Mouse (Mus musculus) kidney, embryonic 16.5 days (tissue): ENCODE data around the gene Vmn1r55. TPM values are rescaled to one million over a fixed set of nuclear protein-coding genes. Genes with fewer than 3 reads are reported as not detected.
"Not testable (repeated sequence)": the region's sequence is repeated elsewhere in the genome, so short reads cannot be mapped to it uniquely, and the experiment has no call there.

Experiments
- ATAC-seq: fragments of 200-750 bp; cut with Nextera tagmentation; 2 replicates; pipeline ENCODE4 v1.8.0; 2017; ENCODE audit warnings: moderate TSS enrichment; ENCODE audit not compliant: low FRiP score, low TSS enrichment
- H3K27ac ChIP-seq: fragments of 300-500 bp; sonication (generic); 2 replicates; pipeline ENCODE4 v1.5.1; 2014; ENCODE audit warnings: low read length
- H3K27me3 ChIP-seq: fragments of 300-500 bp; sonication (generic); 2 replicates; pipeline ENCODE4 v1.6.1; 2014; ENCODE audit warnings: low read length, control low read depth, mixed read lengths; ENCODE audit not compliant: insufficient read depth
- H3K36me3 ChIP-seq: fragments of 300-500 bp; sonication (generic); 2 replicates; pipeline ENCODE4 v1.6.1; 2014; ENCODE audit warnings: low read length, control low read depth, mixed read lengths; ENCODE audit not compliant: insufficient read depth
- H3K4me1 ChIP-seq: fragments of 300-500 bp; sonication (generic); 2 replicates; pipeline ENCODE4 v1.6.1; 2014; ENCODE audit warnings: low read length, control low read depth, mixed read lengths; ENCODE audit not compliant: insufficient read depth
- H3K4me2 ChIP-seq: fragments of 300-500 bp; sonication (generic); replicated peaks from 2 replicates; pipeline ENCODE4 v1.6.1; 2014; ENCODE audit warnings: low read depth, low read length
- H3K4me3 ChIP-seq: fragments of 300-500 bp; sonication (generic); 2 replicates; pipeline ENCODE4 v1.5.1; 2014; ENCODE audit warnings: mild to moderate bottlenecking, low read length
- H3K9ac ChIP-seq: fragments of 300-500 bp; sonication (generic); replicated peaks from 2 replicates; pipeline ENCODE4 v1.6.1; 2014; ENCODE audit warnings: low read length
- H3K9me3 ChIP-seq: fragments of 300-500 bp; sonication (generic); 2 replicates; pipeline ENCODE4 v1.6.1; 2016; ENCODE audit warnings: low read length, control low read depth
- WGBS: fragments of 180-500 bp; shearing (Covaris S2); extraction: QIAGEN DNeasy Blood & Tissue Kit; methylation state at CpG from one replicate; pipeline ENCODE4 v1.1.7; 2014; 5-methylcytosine and 5-hydroxymethylcytosine counted together
- polyA plus RNA-seq: library from polyadenylated mRNA; unstranded; fragments of >200 nt; fragmentation: Nextera tagmentation; extraction: Ambion mirVana; gene quantifications from 2 replicates; pipeline ENCODE4 v1.2.1, GENCODE M21; 2015

The Vmn1r55 gene
- not detected in 2 replicates for polyA plus RNA-seq

- H3K9ac ChIP-seq, H3K4me1 ChIP-seq, H3K27ac ChIP-seq, H3K36me3 ChIP-seq, H3K4me3 ChIP-seq, H3K4me2 ChIP-seq, H3K9me3 ChIP-seq, ATAC-seq, H3K27me3 ChIP-seq: not testable (repeated sequence)
Measured at GRCm38 (mm10) chr7:5149570-5149969, at the start of gene Vmn1r55. Vmn1r55 (minus strand) TSS chr7:5149670.

- ATAC-seq, H3K4me1 ChIP-seq, H3K9me3 ChIP-seq, H3K27ac ChIP-seq, H3K4me2 ChIP-seq, H3K27me3 ChIP-seq, H3K36me3 ChIP-seq, H3K4me3 ChIP-seq, H3K9ac ChIP-seq: not testable (repeated sequence)
Measured at GRCm38 (mm10) chr7:5196647-5197046, 47.2 kb upstream of the Vmn1r55 start, which contains the start of gene Vmn1r56. Vmn1r56 (minus strand) TSS chr7:5196747.

DNA sequence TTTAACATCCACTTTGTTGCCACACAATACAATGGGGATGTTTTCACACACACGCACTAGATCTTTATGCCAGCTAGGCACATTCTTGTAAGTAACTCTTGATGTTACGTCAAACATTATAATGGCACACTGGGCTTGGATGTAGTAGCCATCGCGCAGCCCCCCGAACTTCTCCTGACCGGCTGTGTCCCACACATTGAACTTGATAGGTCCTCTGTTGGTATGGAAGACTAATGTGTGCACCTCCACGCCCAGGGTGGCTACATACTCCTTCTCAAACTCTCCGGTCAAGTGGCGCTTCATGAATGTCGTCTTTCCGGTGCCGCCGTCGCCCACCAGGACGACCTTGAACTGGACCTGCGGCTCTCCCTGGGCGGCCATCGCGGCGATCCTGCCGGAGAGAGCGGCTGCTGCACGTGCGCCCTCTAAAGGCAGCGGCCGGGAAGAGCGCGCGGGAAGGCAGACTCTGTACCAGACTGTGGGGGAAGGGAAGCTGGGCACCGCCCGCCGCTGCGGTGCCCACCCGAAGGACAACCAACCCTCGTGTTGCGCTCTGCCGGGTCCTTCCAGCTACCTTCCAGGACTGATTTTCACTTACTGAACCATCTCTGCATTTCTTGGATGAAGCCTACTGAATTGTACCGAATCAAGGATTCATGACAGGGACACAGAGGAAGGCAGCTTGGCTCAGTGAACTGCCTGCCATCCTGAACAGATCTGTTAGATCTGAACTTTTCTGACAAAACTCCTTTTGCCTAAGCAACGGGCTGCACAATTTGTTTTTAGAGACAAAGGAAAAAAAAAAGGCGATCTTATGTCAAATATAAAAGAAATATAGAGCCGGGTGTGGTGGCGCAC, 23.7 kb downstream of the Vmn1r55 start, which contains the start of gene Rasl2-9:
Rasl2-9 (minus strand) TSS at position 402 of the 858 bp plus-strand sequence.
- 19% methylated on average over 42 of the region's 42 CpGs for WGBS

DNA sequence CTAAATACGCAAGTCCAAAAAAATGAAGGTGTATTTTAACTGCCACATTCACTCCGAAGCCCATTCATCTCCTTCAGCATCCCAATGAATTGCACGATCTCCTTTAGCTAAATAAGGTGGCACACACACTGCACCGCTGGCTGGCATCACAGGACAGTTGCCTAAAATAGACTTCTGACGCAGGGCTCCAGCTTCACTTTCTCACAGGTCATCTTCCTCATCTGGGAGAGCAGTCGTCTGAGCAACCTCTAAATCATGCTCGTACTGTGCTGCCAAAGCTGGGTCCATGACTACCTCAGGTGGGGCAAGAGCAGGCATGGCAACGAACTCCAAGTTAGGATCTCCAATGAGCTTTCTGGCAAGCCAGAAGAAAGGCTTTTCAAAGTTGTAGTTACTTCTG, 24.4 kb downstream of the Vmn1r55 start:
- WGBS, result 87% methylated on average over 8 of the region's 8 CpGs
- Histone ChIP-seq H3K4me3 (no peak overlapping the region), H3K4me2 (no peak overlapping the region)

More for the DNA sequence above, 23.7 kb downstream of the Vmn1r55 start, which contains the start of gene Rasl2-9:
- no peaks in the 10 kb centered on the region for H3K9me3 ChIP-seq
- H3K4me2 ChIP-seq, result peak within 1 kb of the TSS; percentile 69
- H3K9ac ChIP-seq, result peak within 1 kb of the TSS; percentile 64
- peak; percentile 91 for ATAC-seq
- H3K27ac ChIP-seq, result no peak within 1 kb of the TSS
- peak within 1 kb of the TSS; percentile 46 for H3K4me3 ChIP-seq
- peaks cover 4% of the 10 kb centered on the region; the same call in 1 of the 2 replicates for H3K4me1 ChIP-seq
- no peaks in the 10 kb centered on the region for H3K36me3 ChIP-seq
- H3K27me3 ChIP-seq, result no peaks in the 10 kb centered on the region; the same call in 1 of the 2 replicates

GRCm38 (mm10) chr7:5116850-5117249, 32.6 kb downstream of the Vmn1r55 start, which contains the start of gene Rfpl4:
Rfpl4 (minus strand) TSS chr7:5116950.
- H3K27me3 ChIP-seq, result no peaks in the 10 kb centered on the region
- no peaks in the 10 kb centered on the region for H3K9me3 ChIP-seq
- WGBS, result 80% methylated on average over 3 of the region's 3 CpGs
- no peak within 1 kb of the TSS for H3K4me3 ChIP-seq
- no peak within 1 kb of the TSS for H3K9ac ChIP-seq
- no peak within 1 kb of the TSS for H3K4me2 ChIP-seq
- ATAC-seq, result no peak
- H3K27ac ChIP-seq, result no peak within 1 kb of the TSS
- no peaks in the 10 kb centered on the region for H3K36me3 ChIP-seq
- no peaks in the 10 kb centered on the region for H3K4me1 ChIP-seq

More for the DNA sequence above, 24.4 kb downstream of the Vmn1r55 start:
- no peaks in the 10 kb centered on the region; the same call in 1 of the 2 replicates for H3K27me3 ChIP-seq
- no peak overlapping the region for H3K27ac ChIP-seq
- peaks cover 4% of the 10 kb centered on the region; the same call in 1 of the 2 replicates for H3K4me1 ChIP-seq
- H3K36me3 ChIP-seq, result no peaks in the 10 kb centered on the region
- no peak for ATAC-seq
- no peak overlapping the region for H3K9ac ChIP-seq
- H3K9me3 ChIP-seq, result no peaks in the 10 kb centered on the region

DNA sequence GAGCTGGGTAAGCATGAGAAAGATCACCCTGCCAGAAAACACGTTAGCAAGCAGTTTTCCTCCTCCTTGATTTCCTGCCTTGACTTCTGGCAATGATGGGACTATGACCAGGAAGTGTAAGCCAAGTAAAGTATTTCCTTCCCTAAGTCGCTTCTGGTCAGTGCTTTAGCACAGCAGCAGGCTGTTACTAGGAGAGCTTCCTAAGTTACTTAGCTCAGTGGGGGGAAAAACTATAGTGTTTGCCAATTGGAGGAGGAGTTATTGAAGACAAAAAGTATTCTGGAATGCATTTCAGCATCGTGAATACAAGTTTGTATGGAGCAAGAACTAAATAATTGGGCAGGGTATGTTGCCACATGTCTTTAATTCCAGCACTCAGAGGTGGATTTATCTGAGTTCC, 36.8 kb downstream of the Vmn1r55 start:
- Histone ChIP-seq H3K9ac (no peak overlapping the region), H3K4me2 (no peak overlapping the region), H3K27ac (no peak overlapping the region), H3K36me3 (no peaks in the 10 kb centered on the region), H3K27me3 (no peaks in the 10 kb centered on the region), H3K9me3 (0 out of 2 replicates have a peak, but pooled peaks cover 4% of the 10 kb centered on the region), H3K4me1 (no peaks in the 10 kb centered on the region), H3K4me3 (no peak overlapping the region)
- WGBS, result 36% methylated on average over 3 of the region's 3 CpGs
- ATAC-seq, result no peak

DNA sequence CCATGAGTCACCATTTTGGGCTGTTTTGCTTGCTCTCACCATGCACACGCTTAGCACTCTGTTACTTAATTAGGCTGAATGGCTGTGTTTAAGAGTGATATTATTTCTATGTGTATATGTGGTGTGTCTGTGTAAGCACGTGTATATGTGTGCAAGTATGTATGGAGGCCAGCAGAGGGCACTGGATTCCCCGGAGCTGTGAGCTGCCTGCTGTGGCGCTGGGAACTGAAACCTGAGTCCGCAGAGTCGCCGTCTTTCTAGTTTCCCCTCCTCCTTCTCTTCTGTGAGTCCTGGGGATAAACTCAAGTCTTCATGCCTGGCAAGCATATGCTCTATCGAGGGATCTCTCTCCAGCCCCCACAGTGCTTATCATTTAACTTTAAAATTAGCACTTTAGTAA, 40.2 kb downstream of the Vmn1r55 start:
- H3K4me1 ChIP-seq, result no peaks in the 10 kb centered on the region
- H3K27ac ChIP-seq, result no peak overlapping the region
- no peaks in the 10 kb centered on the region for H3K27me3 ChIP-seq
- H3K4me2 ChIP-seq, result no peak overlapping the region
- WGBS, result 81% methylated on average over 8 of the region's 8 CpGs
- no peak overlapping the region for H3K4me3 ChIP-seq
- no peak overlapping the region for H3K9ac ChIP-seq
- no peak for ATAC-seq
- no peaks in the 10 kb centered on the region for H3K36me3 ChIP-seq
- H3K9me3 ChIP-seq, result 0 out of 2 replicates have a peak, but pooled peaks cover 4% of the 10 kb centered on the region

- 81% methylated on average over 4 of the region's 4 CpGs for WGBS
- no peaks in the 10 kb centered on the region for H3K4me1 ChIP-seq
- H3K9me3 ChIP-seq, result 0 out of 2 replicates have a peak, but pooled peaks cover 4% of the 10 kb centered on the region
- no peak for ATAC-seq
- no peak overlapping the region for H3K4me3 ChIP-seq
- H3K27me3 ChIP-seq, result no peaks in the 10 kb centered on the region
- H3K9ac ChIP-seq, result no peak overlapping the region
- no peaks in the 10 kb centered on the region for H3K36me3 ChIP-seq
- no peak overlapping the region for H3K27ac ChIP-seq
- H3K4me2 ChIP-seq, result no peak overlapping the region
Measured at GRCm38 (mm10) chr7:5108272-5108671, 41.2 kb downstream of the Vmn1r55 start.

GRCm38 (mm10) chr7:5102564-5102963, 46.9 kb downstream of the Vmn1r55 start:
- Histone ChIP-seq H3K4me1 (no peaks in the 10 kb centered on the region), H3K4me3 (no peak overlapping the region), H3K27me3 (no peaks in the 10 kb centered on the region), H3K4me2 (no peak overlapping the region), H3K9me3 (no peaks in the 10 kb centered on the region), H3K9ac (no peak overlapping the region), H3K36me3 (peaks cover 16% of the 10 kb centered on the region), H3K27ac (no peak overlapping the region)
- no peak for ATAC-seq
- 84% methylated on average over 2 of the region's 2 CpGs for WGBS
